Mouse (Mus musculus) limb, embryonic 15.5 days (tissue): Measurements from ENCODE around the gene Plxnd1. TPM values are rescaled to one million over a fixed set of nuclear protein-coding genes. Genes with fewer than 3 reads are reported as not detected.

ENCODE experiments used
- ATAC-seq: fragments of 200-750 bp; cut with Nextera tagmentation; 2 replicates; pipeline ENCODE4 v1.8.0; 2017; ENCODE audit warnings: low read depth, moderate TSS enrichment; ENCODE audit not compliant: insufficient number of reproducible peaks, low FRiP score, low TSS enrichment
- H3K27ac ChIP-seq: fragments of 300-500 bp; sonication (generic); 2 replicates; pipeline ENCODE4 v1.5.1; 2015; ENCODE audit warnings: moderate library complexity, mild to moderate bottlenecking, inconsistent platforms
- H3K27me3 ChIP-seq: fragments of 300-500 bp; sonication (generic); 2 replicates; pipeline ENCODE4 v1.6.1; 2015; ENCODE audit warnings: inconsistent platforms
- H3K36me3 ChIP-seq: fragments of 300-500 bp; sonication (generic); 2 replicates; pipeline ENCODE4 v1.6.1; 2015; ENCODE audit warnings: inconsistent platforms
- H3K4me1 ChIP-seq: fragments of 300-500 bp; sonication (generic); 2 replicates; pipeline ENCODE4 v1.6.1; 2015; ENCODE audit warnings: inconsistent platforms
- H3K4me2 ChIP-seq: fragments of 300-500 bp; sonication (generic); 2 replicates; pipeline ENCODE4 v1.6.1; 2015; ENCODE audit warnings: mild to moderate bottlenecking, inconsistent platforms
- H3K4me3 ChIP-seq: fragments of 300-500 bp; sonication (generic); 2 replicates; pipeline ENCODE4 v1.5.1; 2015; ENCODE audit warnings: mild to moderate bottlenecking, inconsistent platforms
- H3K9ac ChIP-seq: fragments of 300-500 bp; sonication (generic); 2 replicates; pipeline ENCODE4 v1.6.1; 2015; ENCODE audit warnings: inconsistent platforms
- H3K9me3 ChIP-seq: fragments of 300-500 bp; sonication (generic); 2 replicates; pipeline ENCODE4 v1.6.1; 2016; ENCODE audit warnings: inconsistent platforms
- WGBS: fragments of 180-500 bp; shearing (Covaris S2); methylation state at CpG from one replicate; pipeline ENCODE4 v1.1.7; 2015; 5-methylcytosine and 5-hydroxymethylcytosine counted together
- polyA plus RNA-seq: library from polyadenylated mRNA; unstranded; fragments of >200 nt; fragmentation: Nextera tagmentation; extraction: Ambion mirVana; gene quantifications from 2 replicates; pipeline ENCODE4 v1.2.1, GENCODE M21; 2015

The Plxnd1 gene
- polyA plus RNA-seq, 1 experiment from 2014 or later, result 32.2 TPM

- H3K9ac ChIP-seq, result no peak overlapping the region
- no peaks in the 10 kb centered on the region for H3K27me3 ChIP-seq
- H3K4me1 ChIP-seq, result peaks cover 26% of the 10 kb centered on the region
- no peak overlapping the region for H3K27ac ChIP-seq
- no peak overlapping the region for H3K4me3 ChIP-seq
- no peak for ATAC-seq
- no peaks in the 10 kb centered on the region for H3K9me3 ChIP-seq
- no peaks in the 10 kb centered on the region for H3K36me3 ChIP-seq
- WGBS, result 64% methylated on average over 10 of the region's 10 CpGs
- H3K4me2 ChIP-seq, result no peak overlapping the region
These were observed 67.2 kb downstream of the Plxnd1 start for GRCm38 (mm10) chr6:115927292-115928242.

- ATAC-seq, result no peak
- Histone ChIP-seq H3K27me3 (no peaks in the 10 kb centered on the region), H3K9ac (no peak overlapping the region), H3K36me3 (no peaks in the 10 kb centered on the region), H3K4me2 (no peak overlapping the region), H3K9me3 (no peaks in the 10 kb centered on the region), H3K4me3 (no peak overlapping the region), H3K4me1 (peaks cover 26% of the 10 kb centered on the region), H3K27ac (no peak overlapping the region)
- WGBS, result 30% methylated on average over 10 of the region's 10 CpGs
These were observed 68.4 kb downstream of the Plxnd1 start for GRCm38 (mm10) chr6:115926416-115926815.

- no peak overlapping the region for H3K4me2 ChIP-seq
- H3K27ac ChIP-seq, result no peak overlapping the region
- no peaks in the 10 kb centered on the region for H3K36me3 ChIP-seq
- H3K9ac ChIP-seq, result no peak overlapping the region
- H3K27me3 ChIP-seq, result no peaks in the 10 kb centered on the region
- no peak for ATAC-seq
- 45% methylated on average over 6 of the region's 6 CpGs for WGBS
- H3K9me3 ChIP-seq, result no peaks in the 10 kb centered on the region
- no peak overlapping the region for H3K4me3 ChIP-seq
- H3K4me1 ChIP-seq, result peaks cover 26% of the 10 kb centered on the region
These were observed 70.0 kb downstream of the Plxnd1 start for GRCm38 (mm10) chr6:115924829-115925228.

DNA sequence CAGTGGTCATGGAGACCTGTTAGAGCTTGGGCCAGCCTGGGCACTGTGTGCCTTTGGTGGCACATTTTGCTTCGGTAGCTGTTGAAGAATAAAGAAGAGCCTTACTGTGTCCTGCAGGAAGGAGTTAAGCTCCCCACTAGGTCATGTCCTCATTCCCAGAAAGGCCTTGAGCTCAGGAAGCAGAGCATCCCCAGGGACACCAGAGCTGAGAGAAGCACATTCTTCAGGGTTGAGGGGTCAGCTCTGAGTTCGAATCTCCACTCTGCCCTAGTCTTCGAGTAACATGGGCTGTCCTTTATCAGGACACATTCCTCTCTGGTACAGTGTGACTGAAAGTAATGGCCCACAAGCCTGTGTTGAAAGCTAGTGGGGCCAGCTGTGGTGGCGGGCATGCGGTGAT is 74.9 kb downstream of the Plxnd1 start:
- Histone ChIP-seq H3K9me3 (no peaks in the 10 kb centered on the region), H3K9ac (no peak overlapping the region), H3K4me2 (no peak overlapping the region), H3K4me3 (no peak overlapping the region), H3K27ac (no peak overlapping the region), H3K36me3 (peaks cover 7% of the 10 kb centered on the region; the same call in 1 of the 2 replicates), H3K4me1 (0 out of 2 replicates have a peak, but pooled peaks cover 3% of the 10 kb centered on the region), H3K27me3 (no peaks in the 10 kb centered on the region)
- WGBS, result 92% methylated on average over 5 of the region's 5 CpGs
- 0 out of 2 replicates have a peak, but pooled peaks have one; percentile 37 for ATAC-seq

- Histone ChIP-seq H3K4me3 (no peak overlapping the region), H3K9ac (no peak overlapping the region), H3K27ac (no peak overlapping the region), H3K27me3 (no peaks in the 10 kb centered on the region), H3K36me3 (peaks cover 7% of the 10 kb centered on the region; the same call in 1 of the 2 replicates), H3K4me1 (no peaks in the 10 kb centered on the region), H3K9me3 (no peaks in the 10 kb centered on the region), H3K4me2 (no peak overlapping the region)
- WGBS, result 74% methylated on average over 1 of the region's 1 CpGs
- ATAC-seq, result no peak
These were observed 76.2 kb downstream of the Plxnd1 start for GRCm38 (mm10) chr6:115918615-115919014.

DNA sequence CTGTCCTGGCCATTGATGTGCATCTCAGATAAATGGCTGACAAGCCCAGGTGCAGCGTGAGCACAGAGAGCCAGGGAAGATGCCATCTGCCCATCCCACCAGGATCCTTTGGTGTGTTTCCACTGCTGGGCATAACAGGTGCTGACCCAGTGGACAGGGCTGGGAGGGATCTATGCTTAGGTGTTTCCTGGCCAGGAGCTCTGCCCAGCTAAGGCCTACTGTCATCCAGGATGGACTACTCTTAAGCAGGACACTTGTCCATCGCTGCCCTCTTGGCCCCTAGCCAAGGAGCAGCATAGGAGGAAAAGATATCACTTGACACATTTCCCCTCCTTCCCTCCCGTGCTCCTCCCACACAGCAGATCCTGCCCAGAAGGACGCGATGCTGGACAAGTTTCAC is 78.2 kb downstream of the Plxnd1 start:
- no peak overlapping the region for H3K9ac ChIP-seq
- no peaks in the 10 kb centered on the region for H3K4me1 ChIP-seq
- H3K9me3 ChIP-seq, result no peaks in the 10 kb centered on the region
- no peak for ATAC-seq
- no peak overlapping the region for H3K4me3 ChIP-seq
- H3K27me3 ChIP-seq, result no peaks in the 10 kb centered on the region
- WGBS, result 81% methylated on average over 5 of the region's 5 CpGs
- H3K4me2 ChIP-seq, result no peak overlapping the region
- H3K36me3 ChIP-seq, result peaks cover 7% of the 10 kb centered on the region; the same call in 1 of the 2 replicates
- H3K27ac ChIP-seq, result no peak overlapping the region

DNA sequence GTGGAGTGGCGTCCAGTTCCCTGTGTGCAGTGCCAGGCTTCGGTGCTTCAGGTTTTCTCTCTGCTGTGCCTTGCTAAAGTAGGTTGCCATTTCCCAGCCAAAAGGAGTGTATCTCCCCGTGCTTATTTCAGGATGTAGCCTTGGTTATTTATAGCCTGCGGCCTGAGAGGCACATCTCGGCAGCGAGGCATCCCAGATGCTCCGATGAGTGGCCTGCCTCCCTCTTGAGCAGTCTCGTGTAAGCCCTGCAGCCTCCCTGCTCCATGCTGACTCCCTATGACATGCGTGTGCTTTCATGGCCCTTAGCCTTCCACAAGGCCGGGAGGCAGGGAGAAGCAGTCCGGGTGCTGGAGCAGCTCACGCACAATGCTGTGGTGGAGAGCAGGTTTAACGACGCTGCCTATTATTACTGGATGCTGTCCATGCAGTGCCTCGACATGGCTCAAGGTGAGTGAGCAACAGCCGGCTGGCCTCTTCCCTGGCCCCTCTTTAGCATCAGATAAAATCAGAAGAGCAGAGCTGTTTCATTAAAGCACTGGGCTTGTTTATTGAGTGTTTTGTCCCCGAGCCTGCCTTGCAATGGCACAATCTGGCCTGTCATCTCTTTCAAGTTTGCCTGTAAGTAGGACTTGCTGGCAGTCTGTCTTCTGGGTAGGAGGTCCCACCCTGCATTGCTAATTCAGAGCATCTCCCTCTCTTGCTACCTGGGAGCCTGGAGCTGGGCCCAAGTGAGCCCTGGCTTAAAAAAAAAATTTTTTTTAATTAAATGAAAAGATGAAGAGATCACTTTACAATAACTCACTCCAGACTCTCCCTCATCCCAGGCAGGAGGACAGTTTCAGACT is 79.0 kb downstream of the Plxnd1 start:
- H3K9ac ChIP-seq, result no peak overlapping the region
- H3K4me2 ChIP-seq, result no peak overlapping the region
- no peaks in the 10 kb centered on the region for H3K27me3 ChIP-seq
- no peak for ATAC-seq
- H3K4me1 ChIP-seq, result no peaks in the 10 kb centered on the region
- H3K9me3 ChIP-seq, result no peaks in the 10 kb centered on the region
- 46% methylated on average over 17 of the region's 17 CpGs for WGBS
- H3K4me3 ChIP-seq, result no peak overlapping the region
- no peak overlapping the region for H3K27ac ChIP-seq
- peaks cover 7% of the 10 kb centered on the region; the same call in 1 of the 2 replicates for H3K36me3 ChIP-seq

DNA sequence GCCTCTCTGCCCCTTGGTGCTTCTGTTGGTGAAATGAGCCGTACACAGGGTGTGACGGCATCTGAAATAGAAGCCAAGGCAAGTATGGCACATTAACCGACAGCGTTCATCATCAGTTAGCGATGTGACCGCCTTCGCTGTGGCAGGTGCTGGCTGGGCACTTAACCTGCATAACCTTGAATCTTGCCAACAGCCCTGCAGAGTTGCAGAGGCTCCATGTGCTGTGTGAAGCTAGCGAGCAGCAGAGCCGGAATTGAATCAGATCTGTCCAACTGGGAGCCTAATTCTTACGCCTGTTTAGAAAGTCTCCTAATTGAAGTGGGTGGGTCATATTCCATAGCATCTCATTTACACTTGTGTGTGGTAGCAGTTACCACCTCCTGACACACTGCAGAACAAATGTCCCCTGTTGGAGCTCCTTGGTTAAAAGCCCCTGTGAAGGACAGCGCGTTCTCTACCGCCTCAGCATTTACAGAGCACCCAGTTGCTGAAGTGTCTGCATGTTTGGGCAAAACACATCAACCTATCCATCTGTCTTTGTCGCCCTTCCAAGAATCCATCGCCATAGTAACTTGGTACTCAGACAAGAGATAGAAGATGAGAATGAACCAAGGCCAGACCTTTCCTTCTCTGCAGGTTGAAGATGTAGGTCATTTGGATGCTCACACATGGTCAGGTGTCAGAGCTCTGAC is 80.1 kb downstream of the Plxnd1 start:
- H3K9ac ChIP-seq, result no peak overlapping the region
- H3K27me3 ChIP-seq, result no peaks in the 10 kb centered on the region
- H3K4me3 ChIP-seq, result no peak overlapping the region
- H3K36me3 ChIP-seq, result peaks cover 7% of the 10 kb centered on the region; the same call in 1 of the 2 replicates
- H3K27ac ChIP-seq, result no peak overlapping the region
- 85% methylated on average over 15 of the region's 15 CpGs for WGBS
- H3K9me3 ChIP-seq, result no peaks in the 10 kb centered on the region
- H3K4me2 ChIP-seq, result no peak overlapping the region
- ATAC-seq, result no peak
- no peaks in the 10 kb centered on the region for H3K4me1 ChIP-seq

DNA sequence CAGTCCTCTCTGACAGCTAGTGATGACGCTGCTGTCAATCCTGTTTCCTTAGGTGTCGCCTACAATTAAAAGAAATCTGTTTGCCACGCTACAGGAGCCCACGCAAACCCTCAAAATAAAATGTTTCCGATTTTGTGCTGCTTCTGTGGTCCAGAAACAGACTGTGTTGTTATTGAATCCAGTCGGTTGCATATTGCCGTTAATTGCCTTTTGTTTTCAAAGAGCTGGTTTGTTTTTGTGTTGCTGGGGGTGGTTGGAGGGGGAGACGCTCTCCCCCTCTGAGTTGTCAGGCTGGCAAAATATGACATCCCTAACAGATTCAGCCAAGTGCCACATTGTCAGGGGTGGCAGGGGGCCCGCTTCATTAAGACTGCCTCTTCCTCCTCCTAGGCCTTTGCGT is 81.3 kb downstream of the Plxnd1 start:
- Histone ChIP-seq H3K4me2 (no peak overlapping the region), H3K36me3 (peaks cover 6% of the 10 kb centered on the region; the same call in 1 of the 2 replicates), H3K4me3 (no peak overlapping the region), H3K4me1 (no peaks in the 10 kb centered on the region), H3K27ac (no peak overlapping the region), H3K9me3 (no peaks in the 10 kb centered on the region), H3K27me3 (no peaks in the 10 kb centered on the region), H3K9ac (no peak overlapping the region)
- WGBS, result 82% methylated on average over 10 of the region's 10 CpGs
- no peak for ATAC-seq

GRCm38 (mm10) chr6:115911763-115912162 is 83.0 kb downstream of the Plxnd1 start:
- H3K36me3 ChIP-seq, result peaks cover 9% of the 10 kb centered on the region
- H3K27ac ChIP-seq, result no peak overlapping the region
- no peak overlapping the region for H3K9ac ChIP-seq
- H3K4me2 ChIP-seq, result no peak overlapping the region
- H3K9me3 ChIP-seq, result no peaks in the 10 kb centered on the region
- H3K4me3 ChIP-seq, result no peak overlapping the region
- ATAC-seq, result no peak
- WGBS, result 80% methylated on average over 6 of the region's 6 CpGs
- no peaks in the 10 kb centered on the region for H3K4me1 ChIP-seq
- H3K27me3 ChIP-seq, result no peaks in the 10 kb centered on the region

GRCm38 (mm10) chr6:115909940-115910339 is 84.9 kb downstream of the Plxnd1 start:
- no peaks in the 10 kb centered on the region for H3K4me1 ChIP-seq
- no peak overlapping the region for H3K27ac ChIP-seq
- no peak overlapping the region for H3K9ac ChIP-seq
- no peak overlapping the region for H3K4me3 ChIP-seq
- H3K36me3 ChIP-seq, result peaks cover 20% of the 10 kb centered on the region
- WGBS, result 62% methylated on average over 8 of the region's 8 CpGs
- H3K9me3 ChIP-seq, result no peaks in the 10 kb centered on the region
- H3K4me2 ChIP-seq, result no peak overlapping the region
- H3K27me3 ChIP-seq, result no peaks in the 10 kb centered on the region
- ATAC-seq, result no peak
